Mouse (Mus musculus) myocyte (in vitro differentiated cells): ENCODE results near the gene Moxd1.

Source experiments
- POLR2A ChIP-seq: IDR thresholded peaks from one replicate; pipeline ENCODE4 v1.6.1; 2011; ENCODE audit warnings: low read depth, mild to moderate bottlenecking, control low read depth, moderate library complexity; ENCODE audit not compliant: insufficient read length
- POLR2AphosphoS2 ChIP-seq: IDR thresholded peaks from one replicate; pipeline ENCODE4 v1.6.1; 2011; ENCODE audit warnings: low read depth, control low read depth; ENCODE audit not compliant: insufficient read length
- TCF12 ChIP-seq: IDR thresholded peaks from one replicate; pipeline ENCODE4 v1.6.1; 2011; ENCODE audit warnings: mild to moderate bottlenecking, control low read depth; ENCODE audit not compliant: poor library complexity, insufficient read depth, severe bottlenecking
- USF1 ChIP-seq: IDR thresholded peaks from one replicate; pipeline ENCODE4 v1.6.1; 2011; ENCODE audit warnings: low read depth, mild to moderate bottlenecking, control low read depth, moderate library complexity

DNA sequence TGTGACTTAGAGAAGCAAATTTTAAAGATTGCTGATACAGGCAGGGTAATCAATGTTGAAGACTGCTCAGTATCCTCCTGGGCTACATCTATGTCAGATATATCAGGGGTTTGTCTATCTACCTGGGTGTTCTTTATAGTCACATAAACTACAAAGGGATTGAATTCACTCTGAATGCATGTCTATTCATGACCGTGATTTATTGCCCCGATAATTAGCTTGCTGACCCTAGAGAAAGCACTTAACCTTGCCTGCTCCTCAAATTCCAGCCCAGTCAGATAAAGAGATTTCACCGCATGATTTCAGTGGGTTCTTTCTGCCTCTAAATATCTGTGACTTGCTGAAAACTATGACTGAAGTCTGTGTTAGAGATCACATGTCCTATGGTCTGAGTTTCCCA lies 35.6 kb downstream of the Moxd1 start:
- TF ChIP-seq POLR2AphosphoS2 (no peak), TCF12 (no peak), POLR2A (no peak), USF1 (no peak)
